Mouse (Mus musculus) heart, adult 2 months (tissue): ENCODE measurements around the gene Klk1b16.

Experiments
- CTCF ChIP-seq: fragments of 200-600 bp; IDR thresholded peaks from 2 replicates; pipeline ENCODE4 v1.8.1; 2022; ENCODE audit warnings: antibody characterized with exemption, mild to moderate bottlenecking, moderate library complexity
- EP300 ChIP-seq: fragments of 200-500 bp; IDR thresholded peaks from 2 replicates; pipeline ENCODE4 v1.6.1; 2011; ENCODE audit warnings: low read depth, low read length, control low read depth; ENCODE audit not compliant: insufficient read depth
- POLR2A ChIP-seq: fragments of 200-500 bp; IDR thresholded peaks from 2 replicates; pipeline ENCODE4 v1.6.1; 2011; ENCODE audit warnings: mild to moderate bottlenecking, low read depth, low read length, control low read depth; ENCODE audit not compliant: insufficient read depth

DNA sequence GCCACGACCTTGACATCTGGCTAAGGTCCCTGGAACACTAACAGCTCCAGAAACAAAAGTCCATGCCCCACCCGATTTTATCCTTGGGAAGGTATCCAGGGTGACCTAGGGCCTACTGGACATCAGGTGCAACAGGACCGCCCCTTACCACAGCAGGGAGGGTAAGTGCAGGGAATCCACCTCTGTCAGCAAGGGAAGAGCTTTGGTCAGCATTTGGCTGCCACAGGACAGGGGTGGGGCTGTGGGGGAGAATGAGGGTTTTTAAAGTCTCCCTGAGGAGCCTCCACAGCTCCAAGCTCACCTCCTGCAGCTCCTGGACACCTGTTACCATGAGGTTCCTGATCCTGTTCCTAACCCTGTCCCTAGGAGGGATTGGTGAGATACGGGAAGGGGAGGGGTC, 24.2 kb upstream of the Klk1b16 start, which contains the start of gene Klk1b22:
- TF ChIP-seq CTCF (no peak), POLR2A (no peak), EP300 (no peak)
